Mouse (Mus musculus) cerebellum, postnatal 14 days (tissue): ENCODE data around the gene Pitpnm1.

ENCODE experiments used
- DNase-seq, 2 experiments: peaks; one replicate each; pipeline ENCODE4 v3.0.0; 2021; ENCODE audit warnings: mixed read lengths in 2 of 2

Pitpnm1 gene

DNA sequence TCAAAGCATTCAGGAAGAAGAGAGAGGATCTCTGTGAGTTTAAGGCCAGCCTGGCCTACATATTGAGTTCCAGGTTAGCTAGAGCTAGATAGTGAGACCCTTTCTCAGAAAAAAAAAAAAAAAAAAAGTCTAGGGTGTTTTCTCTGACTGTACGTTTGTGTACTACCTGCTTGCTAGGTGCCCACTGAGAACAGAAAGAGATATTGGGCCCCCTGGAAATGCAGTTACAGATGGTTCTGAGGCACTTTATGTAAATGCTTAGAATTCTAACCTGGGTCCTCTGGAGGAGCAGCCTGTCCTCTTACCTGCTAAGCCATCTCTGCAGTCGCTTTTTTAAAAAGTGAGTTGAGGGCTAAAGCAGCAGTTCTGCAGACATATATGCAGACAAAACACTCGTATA is 4.0 kb upstream of the Pitpnm1 start:
- no peak for DNase-seq

DNA sequence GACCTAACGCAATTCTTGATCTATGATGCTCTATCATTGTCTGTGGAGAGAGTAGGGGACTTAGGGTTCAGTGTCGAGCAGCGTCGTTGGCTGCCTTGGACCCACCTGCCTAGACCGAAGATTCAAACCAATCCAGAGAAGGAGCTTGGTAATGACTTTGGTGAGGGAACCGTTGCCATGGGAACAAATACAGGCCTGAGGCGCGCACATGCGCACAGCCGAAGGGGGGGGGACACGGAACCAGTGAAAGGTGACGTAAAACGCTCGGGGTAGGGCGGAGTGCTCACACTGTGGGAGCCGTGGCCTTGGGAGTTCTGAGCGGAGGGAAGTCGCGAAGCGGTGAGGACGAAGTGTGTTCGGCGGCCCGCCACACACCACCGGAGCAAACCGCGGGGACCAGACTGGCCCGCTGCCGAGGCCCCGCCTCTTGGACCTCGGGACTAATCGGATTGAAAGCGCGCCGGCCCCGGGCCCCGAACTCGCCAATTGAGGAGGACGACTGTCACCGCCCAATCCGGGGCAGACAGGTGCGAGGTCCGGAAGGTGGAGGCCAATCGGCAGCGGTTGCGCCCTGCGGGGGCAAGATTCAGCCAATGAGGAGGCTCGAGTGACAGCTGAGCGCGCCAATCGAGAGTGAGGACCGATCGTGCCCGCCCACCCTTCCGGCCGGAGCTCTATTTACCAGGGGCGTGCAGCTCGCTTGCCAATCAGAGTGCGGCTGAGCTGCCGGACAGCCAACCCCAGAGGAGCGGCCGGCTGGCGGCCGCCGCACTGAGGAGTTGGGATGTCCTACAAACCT is 3.0 kb upstream of the Pitpnm1 start, which contains the start of gene Cdk2ap2:
TSS of gene Cdk2ap2 (plus strand) at position 541 of the 799 bp plus-strand sequence.
- peak; percentile 100 for DNase-seq

DNA sequence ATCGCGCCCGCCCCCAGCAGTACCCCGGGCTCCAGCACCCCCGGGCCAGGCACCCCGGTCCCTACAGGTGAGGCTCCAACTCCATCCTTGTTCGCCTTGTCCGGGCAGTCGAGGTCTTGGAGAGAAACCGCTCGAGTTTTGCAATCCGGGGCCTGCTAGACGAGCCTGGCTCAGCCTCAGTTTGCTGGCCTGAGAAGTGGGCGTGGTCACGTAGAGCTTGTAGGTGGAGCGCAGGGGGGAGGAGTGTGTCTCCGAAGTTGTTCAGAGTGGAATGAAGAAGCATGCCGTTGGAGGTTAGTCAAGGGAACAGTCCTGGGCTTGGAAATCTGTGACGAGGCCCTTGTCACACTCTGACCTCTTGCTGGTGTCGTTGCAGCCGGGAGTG is 2.4 kb upstream of the Pitpnm1 start:
- DNase-seq, result no peak

DNA sequence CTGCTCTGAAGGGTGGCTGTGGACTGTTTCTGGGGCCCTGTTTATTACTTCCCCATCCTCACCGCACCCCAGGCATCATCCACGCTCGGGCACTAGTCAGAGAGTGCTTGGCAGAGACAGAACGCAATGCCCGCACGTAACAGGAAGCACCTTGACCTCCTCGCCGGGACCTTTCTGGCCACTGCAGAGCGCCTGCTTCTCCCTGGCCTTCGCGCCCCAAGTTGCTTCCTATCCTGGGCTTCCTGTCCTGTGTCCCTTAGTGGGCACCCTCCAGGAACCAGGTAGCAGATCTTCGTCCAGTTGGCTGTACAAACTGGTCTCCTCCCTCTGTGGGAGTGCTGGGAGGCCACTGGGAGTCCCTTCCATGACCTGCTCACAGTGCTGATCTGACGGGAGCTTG is 1.4 kb upstream of the Pitpnm1 start:
- peak in 1 of 2 experiments; percentile 28 for DNase-seq

- DNase-seq, result peak; percentile 93 to 94
These were observed 742 bp upstream of the Pitpnm1 start for GRCm38 (mm10) chr19:4099056-4099455.

DNA sequence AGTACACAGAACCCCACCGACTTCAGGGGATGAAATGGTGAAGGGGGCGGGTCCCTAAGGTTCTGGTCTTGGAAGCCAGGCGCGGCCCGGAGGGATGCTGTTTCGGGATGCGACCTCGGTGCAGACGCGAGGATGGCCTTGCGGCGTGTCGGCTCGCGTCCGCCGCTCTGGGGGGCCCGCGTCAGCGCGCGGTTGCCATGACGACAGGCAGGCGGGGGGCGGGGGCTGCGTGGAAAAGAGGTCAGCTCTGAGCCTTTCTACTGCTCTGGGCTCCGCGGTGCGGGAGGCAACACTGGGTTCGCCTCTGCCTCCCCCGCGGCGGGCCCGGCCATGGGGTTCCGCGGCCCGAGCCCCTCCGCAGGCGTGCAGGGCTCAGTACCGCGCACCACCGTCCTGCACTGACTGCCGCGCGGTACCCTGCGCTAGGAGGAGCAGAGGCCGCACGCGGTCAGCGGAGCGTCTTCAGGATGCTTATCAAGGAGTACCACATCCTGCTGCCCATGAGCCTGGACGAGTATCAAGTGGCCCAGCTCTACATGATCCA is 992 bp downstream of the Pitpnm1 start:
- peak; percentile 87 to 89 for DNase-seq

DNA sequence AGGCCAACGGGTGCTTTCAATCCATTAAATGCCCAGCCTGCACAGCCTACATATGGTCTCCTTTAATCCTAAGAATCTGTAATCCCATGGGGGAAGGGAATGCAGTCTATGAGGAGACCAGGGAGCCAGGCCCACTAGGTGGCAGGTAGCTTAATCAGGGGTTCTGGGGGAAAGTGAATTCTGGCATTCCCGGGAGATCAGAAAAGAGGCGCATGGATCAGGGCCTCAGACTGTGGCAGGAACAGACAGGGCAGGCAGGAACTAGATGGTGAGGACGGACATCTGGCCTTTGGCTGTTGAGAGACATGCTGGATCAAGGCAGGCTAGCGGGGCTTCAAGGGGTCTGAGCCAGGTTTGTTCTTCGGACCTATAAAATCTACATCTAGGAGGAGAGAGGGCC is 1.7 kb downstream of the Pitpnm1 start:
- DNase-seq, result peak in 1 of 2 experiments; percentile 38

DNA sequence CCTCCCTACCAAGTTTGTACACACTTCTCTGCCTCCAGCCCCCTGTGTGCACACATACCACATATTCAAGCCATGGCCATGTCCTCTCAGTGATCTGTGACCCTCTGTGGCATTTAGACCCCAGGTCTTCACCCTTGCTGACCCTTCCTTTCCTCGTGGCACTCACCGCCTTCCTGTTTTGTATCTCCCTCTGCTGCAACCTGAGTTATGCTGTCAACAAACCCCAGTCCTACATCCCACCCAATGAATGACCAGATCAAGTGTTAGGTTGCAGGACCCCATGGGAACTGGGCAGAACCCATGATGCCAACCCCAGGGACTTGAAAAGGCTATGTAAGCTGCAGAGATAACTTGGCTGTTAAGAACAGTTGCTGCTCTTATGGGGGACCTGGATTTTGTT is 2.3 kb downstream of the Pitpnm1 start:
- no peak for DNase-seq

GRCm38 (mm10) chr19:4102626-4103025 is 2.8 kb downstream of the Pitpnm1 start:
- peak; percentile 68 to 69 for DNase-seq

GRCm38 (mm10) chr19:4103294-4103693 is 3.5 kb downstream of the Pitpnm1 start:
- peak in 1 of 2 experiments; percentile 20 for DNase-seq

GRCm38 (mm10) chr19:4103792-4104191 is 4.0 kb downstream of the Pitpnm1 start:
- DNase-seq, result no peak

GRCm38 (mm10) chr19:4104675-4105194 is 4.9 kb downstream of the Pitpnm1 start:
- DNase-seq, result no peak

DNA sequence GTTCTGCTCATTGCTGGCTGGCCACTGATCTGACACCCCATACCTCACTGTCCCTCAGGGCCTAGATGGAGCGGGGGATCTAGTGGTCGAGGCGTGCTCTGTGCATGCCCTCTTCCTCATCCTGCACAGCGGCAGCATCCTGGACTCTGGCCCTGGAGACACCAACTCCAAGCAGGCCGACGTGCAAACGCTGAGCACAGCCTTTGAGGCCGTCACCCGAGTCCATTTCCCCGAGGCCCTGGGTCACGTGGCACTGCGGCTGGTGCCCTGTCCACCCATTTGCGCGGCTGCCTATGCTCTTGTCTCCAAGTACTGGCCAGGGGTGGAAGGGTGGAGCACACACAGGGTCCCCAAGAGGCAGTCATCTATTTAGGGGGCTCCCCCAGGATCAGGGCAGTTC is 6.9 kb downstream of the Pitpnm1 start:
- DNase-seq, result no peak

DNA sequence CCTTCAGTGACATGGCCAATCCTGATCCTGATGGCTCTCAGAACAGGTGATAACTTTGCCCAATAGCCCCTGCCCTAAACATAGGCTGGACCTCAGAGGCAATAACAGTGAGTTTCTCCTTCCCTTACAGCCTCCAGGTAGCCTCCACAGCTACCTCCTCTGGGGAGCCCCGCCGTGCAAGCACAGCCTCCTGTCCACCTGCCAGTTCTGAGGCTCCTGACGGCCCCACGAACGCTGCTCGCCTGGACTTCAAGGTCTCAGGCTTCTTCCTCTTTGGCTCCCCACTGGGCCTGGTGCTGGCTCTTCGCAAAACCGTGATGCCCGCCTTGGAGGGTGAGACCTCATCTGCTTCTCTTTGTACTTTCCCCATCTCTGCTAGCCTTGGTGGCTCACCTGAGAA is 8.7 kb downstream of the Pitpnm1 start:
- DNase-seq, result no peak

DNA sequence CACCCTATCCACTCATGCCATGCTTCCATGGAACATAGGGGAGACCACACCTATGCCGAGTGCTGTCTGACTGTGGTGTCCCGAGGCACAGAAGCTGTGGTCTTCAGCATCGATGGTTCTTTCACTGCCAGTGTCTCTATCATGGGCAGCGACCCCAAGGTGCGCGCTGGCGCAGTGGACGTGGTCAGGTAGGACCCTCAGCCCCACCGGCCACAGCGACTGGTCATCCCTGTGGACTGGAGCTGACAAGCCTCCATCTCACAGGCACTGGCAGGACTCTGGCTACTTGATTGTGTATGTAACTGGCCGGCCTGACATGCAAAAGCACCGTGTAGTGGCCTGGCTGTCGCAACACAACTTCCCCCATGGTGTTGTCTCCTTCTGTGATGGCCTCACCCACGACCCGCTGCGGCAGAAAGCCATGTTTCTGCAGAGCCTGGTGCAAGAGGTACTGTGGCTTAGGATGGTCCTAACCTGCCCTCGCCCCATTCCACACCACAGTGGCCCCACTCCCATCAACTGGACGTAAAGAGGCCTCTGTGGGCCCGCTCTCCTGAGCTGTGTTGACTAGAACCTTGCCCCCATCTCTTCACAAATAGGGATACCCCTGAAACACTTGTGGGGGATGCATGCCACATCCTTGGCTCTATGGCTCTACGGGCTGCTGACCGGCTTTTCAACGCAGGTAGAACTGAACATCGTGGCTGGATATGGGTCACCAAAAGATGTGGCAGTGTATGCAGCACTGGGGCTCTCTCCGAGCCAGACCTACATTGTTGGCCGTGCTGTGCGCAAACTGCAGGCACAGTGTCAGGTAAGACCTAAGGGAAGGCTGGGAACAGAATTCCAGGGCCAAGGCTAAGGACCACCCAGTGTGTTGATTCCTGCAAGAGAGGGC is 12.5 kb downstream of the Pitpnm1 start:
- no peak for DNase-seq

GRCm38 (mm10) chr19:4113186-4113805 is 13.5 kb downstream of the Pitpnm1 start:
- peak; percentile 95 to 98 for DNase-seq

DNA sequence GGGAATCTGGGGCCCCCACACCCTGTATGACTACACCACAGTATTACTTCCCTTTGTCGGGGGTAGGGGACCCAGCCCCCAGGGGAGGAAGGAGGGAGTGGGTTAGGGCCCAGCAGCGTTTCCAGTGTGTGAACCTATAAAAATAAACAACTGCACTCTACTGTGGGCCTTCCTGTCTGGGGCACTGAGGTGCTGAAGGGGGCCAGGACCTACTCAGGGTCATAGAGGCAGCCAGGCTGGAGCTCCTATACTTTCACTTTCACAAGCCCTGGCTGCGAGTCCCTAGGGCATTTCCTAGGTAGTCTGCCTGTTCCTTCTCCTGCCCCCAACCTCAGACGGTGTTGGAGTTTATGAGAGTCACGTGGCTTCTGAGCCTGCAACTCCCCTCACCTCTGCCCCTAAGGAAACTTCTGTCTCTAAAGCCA is 14.0 kb downstream of the Pitpnm1 start:
- DNase-seq, result no peak

GRCm38 (mm10) chr19:4114551-4114950 is 14.8 kb downstream of the Pitpnm1 start:
- no peak for DNase-seq

DNA sequence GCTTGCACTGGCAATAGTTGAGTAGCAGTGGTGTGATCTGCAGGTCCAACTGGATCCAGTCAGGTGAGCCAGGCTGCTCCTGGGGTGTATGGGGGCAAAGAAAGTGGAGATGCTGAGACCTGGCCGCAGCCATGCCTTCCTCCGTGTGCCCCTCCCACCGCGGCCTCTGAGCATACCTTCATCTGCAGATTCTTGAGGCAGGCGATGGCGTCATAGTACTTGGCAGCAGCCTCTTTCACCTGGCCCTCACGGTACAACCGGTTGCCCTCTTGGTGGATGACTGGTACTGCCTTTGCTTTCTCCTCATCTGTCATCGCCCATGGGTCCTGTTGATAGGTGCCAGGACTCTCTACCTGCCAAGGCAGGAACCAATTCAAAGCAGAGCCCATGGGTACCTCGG is 15.3 kb downstream of the Pitpnm1 start:
- no peak for DNase-seq

DNA sequence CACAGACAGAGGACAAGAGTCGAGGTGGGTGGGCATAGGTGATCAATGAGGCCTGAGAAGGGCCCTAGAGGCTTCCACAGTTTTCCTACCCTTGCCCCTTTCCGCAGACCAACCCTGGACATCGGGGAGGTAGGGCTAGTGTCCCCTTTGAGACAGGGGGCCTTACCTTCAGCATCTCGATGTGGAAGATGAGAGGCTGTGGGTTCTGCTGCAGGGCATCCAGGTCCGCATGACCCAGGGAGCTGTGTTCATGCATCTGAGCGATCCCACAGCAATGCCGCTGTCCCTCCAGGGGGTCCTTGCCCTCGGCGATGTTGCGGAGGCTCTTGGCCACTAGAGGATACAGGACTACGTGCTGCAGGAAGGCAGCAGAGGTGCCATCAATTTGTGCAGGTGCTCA is 16.0 kb downstream of the Pitpnm1 start:
- DNase-seq, result no peak

DNA sequence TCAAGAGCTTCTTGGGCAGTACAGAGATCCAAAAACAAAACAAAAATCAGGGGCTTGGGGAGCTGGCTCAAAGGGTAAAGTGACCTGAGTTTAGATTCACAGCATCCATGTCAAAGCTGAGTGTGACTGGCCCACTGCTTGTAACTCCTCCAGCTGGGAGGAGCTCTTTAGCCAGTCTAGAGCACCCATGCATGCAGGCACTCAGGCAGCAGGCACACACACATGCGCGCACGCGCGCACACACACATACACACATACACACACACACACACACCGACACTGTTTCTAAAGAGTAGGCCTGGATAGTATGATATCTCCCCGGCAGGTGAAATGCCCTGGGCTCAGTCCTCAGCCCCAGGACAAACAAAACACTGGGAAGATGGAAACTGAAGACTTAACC is 17.2 kb downstream of the Pitpnm1 start:
- no peak for DNase-seq

DNA sequence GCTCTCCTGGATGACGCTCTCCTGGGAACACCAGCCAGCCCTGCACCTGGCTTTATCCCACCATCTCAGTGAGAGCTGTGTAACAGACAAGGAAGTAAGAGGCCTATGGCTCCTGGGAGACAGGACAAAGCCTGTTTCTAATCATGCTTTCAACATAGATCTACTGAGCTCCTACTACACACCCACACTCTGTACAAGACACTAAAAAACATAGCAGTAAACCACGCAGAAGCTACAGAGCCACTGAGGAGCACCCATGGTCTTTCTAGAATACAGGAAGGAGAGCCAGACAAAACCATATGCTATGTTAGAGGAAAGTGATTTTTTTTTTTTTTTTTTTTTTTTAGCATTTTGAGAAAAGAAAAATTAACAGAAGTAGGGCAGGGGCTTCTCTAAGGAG is 18.6 kb downstream of the Pitpnm1 start:
- DNase-seq, result no peak
